ENCODE assay signal across 8 mouse cellular contexts in the genomic region with DNA sequence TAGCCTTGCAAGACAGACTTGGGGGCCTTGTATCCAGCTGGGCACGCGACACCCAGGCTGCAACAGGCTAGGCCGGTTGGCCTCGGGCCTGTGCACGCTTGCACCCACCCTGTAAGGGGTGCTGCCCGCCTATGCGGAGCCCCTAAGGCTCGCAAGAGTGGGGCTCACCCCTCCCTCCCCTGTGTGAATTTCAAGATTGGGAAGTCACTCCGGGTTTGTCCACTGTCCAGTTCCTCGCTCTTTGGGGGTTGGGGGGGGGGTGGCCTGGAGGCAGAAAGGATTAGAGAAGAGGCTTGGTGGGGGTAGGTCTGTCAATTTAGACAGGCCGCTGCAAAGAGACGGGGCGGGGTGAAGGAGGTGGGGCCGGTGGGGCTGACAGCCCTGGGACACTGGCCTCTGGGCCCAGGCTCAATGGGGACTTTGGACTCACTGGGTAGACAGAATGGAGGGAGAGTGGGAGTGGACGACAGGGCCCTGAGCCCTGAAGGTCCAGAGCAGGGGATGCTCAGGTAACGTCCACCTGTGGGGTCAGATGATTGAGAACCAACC. TPM values are rescaled to one million over a fixed set of nuclear protein-coding genes. Genes with fewer than 3 reads are reported as not detected.
DNase-seq lines count a peak whose midpoint lies in the region; ATAC-seq and TF ChIP-seq lines count a peak whose summit lies in the region.

No protein-coding gene starts in this region.

- ATAC-seq in cerebellum, adult (ENCODE audit: insufficient number of reproducible peaks, low FRiP score, low TSS enrichment), result no peak
- peak; percentile 20; the same call in 1 of the 2 replicates for ATAC-seq in hindbrain, embryonic 11.5 days (ENCODE audit: low FRiP score)
- ATAC-seq in limb, embryonic 14.5 days (ENCODE audit: low FRiP score, low read depth), result no peak
- ATAC-seq in neural tube, embryonic 14.5 days (ENCODE audit: low read depth), result peak; percentile 24

- peaks cover 2% of the 10 kb centered on the region; the same call in 1 of the 2 replicates for H3K36me3 ChIP-seq in hindbrain, embryonic 11.5 days (ENCODE audit: control insufficient read depth, insufficient read depth, low read length)
- H3K36me3 ChIP-seq in limb, embryonic 14.5 days (ENCODE audit: control insufficient read depth, insufficient read depth, low read length), result peaks cover 25% of the 10 kb centered on the region
- peaks cover 9% of the 10 kb centered on the region for H3K36me3 ChIP-seq in neural tube, embryonic 14.5 days (ENCODE audit: control insufficient read depth, insufficient read depth, low read length)

- no peaks in the 10 kb centered on the region for H3K9me3 ChIP-seq in hindbrain, embryonic 11.5 days (ENCODE audit: control insufficient read depth, low read length)
- H3K9me3 ChIP-seq in limb, embryonic 14.5 days (ENCODE audit: control insufficient read depth, low read length), result no peaks in the 10 kb centered on the region
- no peaks in the 10 kb centered on the region for H3K9me3 ChIP-seq in neural tube, embryonic 14.5 days (ENCODE audit: control insufficient read depth, low read length)

- H3K27me3 ChIP-seq in hindbrain, embryonic 11.5 days (ENCODE audit: control insufficient read depth, insufficient read depth, low read length), result no peaks in the 10 kb centered on the region; the same call in 1 of the 2 replicates
- H3K27me3 ChIP-seq in limb, embryonic 14.5 days (ENCODE audit: control insufficient read depth, insufficient read depth, low read length), result no peaks in the 10 kb centered on the region
- H3K27me3 ChIP-seq in neural tube, embryonic 14.5 days (ENCODE audit: control insufficient read depth, insufficient read depth, low read length), result no peaks in the 10 kb centered on the region

- peak overlapping the region; percentile 97 for H3K4me2 ChIP-seq in hindbrain, embryonic 11.5 days (replicated peaks; ENCODE audit: low read depth, low read length)
- peak overlapping the region; percentile 96 for H3K4me2 ChIP-seq in limb, embryonic 14.5 days (replicated peaks; ENCODE audit: low read depth, low read length, severe bottlenecking)
- peak overlapping the region; percentile 89 for H3K4me2 ChIP-seq in neural tube, embryonic 14.5 days (ENCODE audit: low read depth, low read length)

- no peak for TF ChIP-seq POLR2A in limb, embryonic 14.5 days (IDR thresholded peaks at IDR 0.05; ENCODE audit: borderline replicate concordance, extremely low read depth, insufficient read depth, insufficient read length)

- H3K4me3 ChIP-seq in brown adipose tissue, adult 24 weeks (ENCODE audit: insufficient read depth, low read depth, low read length), result peak overlapping the region; percentile 99
- peak overlapping the region; percentile 91 for H3K4me3 ChIP-seq in hindbrain, embryonic 11.5 days (ENCODE audit: low read depth, low read length)
- peak overlapping the region; percentile 76 for H3K4me3 ChIP-seq in limb, embryonic 14.5 days (replicated peaks; ENCODE audit: low read length)
- peak overlapping the region; percentile 97 for H3K4me3 ChIP-seq in neural tube, embryonic 14.5 days (ENCODE audit: low read depth, low read length)

- H3K4me1 ChIP-seq in brown adipose tissue, adult 24 weeks (ENCODE audit: control insufficient read depth, insufficient read depth, insufficient read length, low read length), result peaks cover 7% of the 10 kb centered on the region; the same call in 1 of the 2 replicates
- H3K4me1 ChIP-seq in hindbrain, embryonic 11.5 days (replicated peaks; ENCODE audit: control insufficient read depth, insufficient read depth, low read length), result peaks cover 6% of the 10 kb centered on the region
- H3K4me1 ChIP-seq in limb, embryonic 14.5 days (ENCODE audit: control insufficient read depth, insufficient read depth, low read length), result peaks cover 18% of the 10 kb centered on the region
- H3K4me1 ChIP-seq in neural tube, embryonic 14.5 days (ENCODE audit: control insufficient read depth, insufficient read depth, low read length), result 0 out of 2 replicates have a peak, but pooled peaks cover 13% of the 10 kb centered on the region

- peak overlapping the region; percentile 88 for H3K9ac ChIP-seq in hindbrain, embryonic 11.5 days (ENCODE audit: low read depth, low read length)
- peak overlapping the region; percentile 94 for H3K9ac ChIP-seq in limb, embryonic 14.5 days (ENCODE audit: low read depth, low read length, severe bottlenecking)
- H3K9ac ChIP-seq in neural tube, embryonic 14.5 days (replicated peaks; ENCODE audit: low read depth, low read length), result peak overlapping the region; percentile 74

- 5% methylated on average over 16 of the region's 16 CpGs for WGBS in hindbrain, embryonic 11.5 days
- 1% methylated on average over 16 of the region's 16 CpGs for WGBS in limb, embryonic 14.5 days
- 4% methylated on average over 16 of the region's 16 CpGs for WGBS in neural tube, embryonic 14.5 days

- peak; percentile 61 for DNase-seq in cerebellum, adult 9-11 months
- no peak for DNase-seq in hindbrain, embryonic 11.5 days (ENCODE audit: low spot score)
- DNase-seq in limb, embryonic 14.5 days (ENCODE audit: low spot score), result no peak
- DNase-seq in left cerebral cortex, adult 11 months (ENCODE audit: low spot score), result no peak
- DNase-seq in right cerebral cortex, postnatal 4 days, result no peak

- H3K27ac ChIP-seq in brown adipose tissue, adult 24 weeks (replicated peaks; ENCODE audit: low read depth, low read length), result peak overlapping the region; percentile 99
- H3K27ac ChIP-seq in hindbrain, embryonic 11.5 days (ENCODE audit: low read depth, low read length), result peak overlapping the region; percentile 88
- H3K27ac ChIP-seq in limb, embryonic 14.5 days (replicated peaks; ENCODE audit: low read depth, low read length), result peak overlapping the region; percentile 96
- H3K27ac ChIP-seq in neural tube, embryonic 14.5 days (ENCODE audit: low read depth, low read length), result 0 out of 2 replicates have a peak overlapping the region, but pooled peaks have one; percentile 80

RNA-seq across cellular contexts. Expression of a gene that starts 1.2 kb away (rescaled TPM):
- polyA plus RNA-seq in brown adipose tissue, adult 24 weeks (2012; ENCODE audit: insufficient read depth, insufficient read length, missing spikeins), result 66.8 and 98.0 TPM in 2 replicates
- polyA plus RNA-seq in hindbrain, embryonic 11.5 days (2014; fragmentation: Nextera tagmentation; extraction: Ambion mirVana), result 36.3 and 42.0 TPM in 2 replicates
- polyA plus RNA-seq in limb, embryonic 14.5 days (2012; rRNA removed), result 138 and 177 TPM in 2 replicates
- 96.4 and 109 TPM in 2 replicates for polyA plus RNA-seq in limb, embryonic 14.5 days (2014; fragmentation: Nextera tagmentation; extraction: Ambion mirVana)
- 12.5 and 19.0 TPM in 2 replicates for polyA plus RNA-seq in neural tube, embryonic 14.5 days (2014; fragmentation: Nextera tagmentation; extraction: Ambion mirVana)

RNA-seq across cellular contexts. Expression of a gene that starts 16.7 kb away (rescaled TPM):
- 0.46 and 1.1 TPM in 2 replicates for polyA plus RNA-seq in brown adipose tissue, adult 24 weeks (2012; ENCODE audit: insufficient read depth, insufficient read length, missing spikeins)
- polyA plus RNA-seq in hindbrain, embryonic 11.5 days (2014; fragmentation: Nextera tagmentation; extraction: Ambion mirVana), result 0.11 and 0.13 TPM in 2 replicates
- polyA plus RNA-seq in limb, embryonic 14.5 days (2012; rRNA removed), result 0.14 and 0.73 TPM in 2 replicates
- polyA plus RNA-seq in limb, embryonic 14.5 days (2014; fragmentation: Nextera tagmentation; extraction: Ambion mirVana), result 0.08 and 0.10 TPM in 2 replicates
- 0.17 and 0.20 TPM in 2 replicates for polyA plus RNA-seq in neural tube, embryonic 14.5 days (2014; fragmentation: Nextera tagmentation; extraction: Ambion mirVana)

RNA-seq across cellular contexts. Expression of a gene that starts 17.5 kb away (rescaled TPM):
- 1.5 and 5.8 TPM in 2 replicates for polyA plus RNA-seq in brown adipose tissue, adult 24 weeks (2012; ENCODE audit: insufficient read depth, insufficient read length, missing spikeins)
- polyA plus RNA-seq in hindbrain, embryonic 11.5 days (2014; fragmentation: Nextera tagmentation; extraction: Ambion mirVana), result 1.3 and 1.4 TPM in 2 replicates
- polyA plus RNA-seq in limb, embryonic 14.5 days (2012; rRNA removed), result 7.2 and 8.0 TPM in 2 replicates
- polyA plus RNA-seq in limb, embryonic 14.5 days (2014; fragmentation: Nextera tagmentation; extraction: Ambion mirVana), result 3.2 and 3.5 TPM in 2 replicates
- 1.7 and 2.2 TPM in 2 replicates for polyA plus RNA-seq in neural tube, embryonic 14.5 days (2014; fragmentation: Nextera tagmentation; extraction: Ambion mirVana)

RNA-seq across cellular contexts. Expression of a gene that starts 30.6 kb away (rescaled TPM):
- polyA plus RNA-seq in brown adipose tissue, adult 24 weeks (2012; ENCODE audit: insufficient read depth, insufficient read length, missing spikeins), result not detected in 2 replicates
- 1.1 TPM in 2 replicates for polyA plus RNA-seq in hindbrain, embryonic 11.5 days (2014; fragmentation: Nextera tagmentation; extraction: Ambion mirVana)
- 3.8 and 4.2 TPM in 2 replicates for polyA plus RNA-seq in limb, embryonic 14.5 days (2012; rRNA removed)
- 0.73 and 1.8 TPM in 2 replicates for polyA plus RNA-seq in limb, embryonic 14.5 days (2014; fragmentation: Nextera tagmentation; extraction: Ambion mirVana)
- 0.86 and 1.1 TPM in 2 replicates for polyA plus RNA-seq in neural tube, embryonic 14.5 days (2014; fragmentation: Nextera tagmentation; extraction: Ambion mirVana)

Comparison
In these comparisons a context has a peak if more than half of its experiments do, and no peak if none do; other contexts are left out.
1. ATAC-seq: peak in hindbrain, embryonic 11.5 days (single experiment) and neural tube, embryonic 14.5 days (single experiment); none in cerebellum, adult (single experiment) and limb, embryonic 14.5 days (single experiment).
2. Peak in every context shown above with its lines, with median percentiles within 50 percentile points of each other: H3K27ac ChIP-seq, H3K4me3 ChIP-seq, H3K4me2 ChIP-seq and H3K9ac ChIP-seq.